Mouse (Mus musculus) heart, adult 2 months (tissue): ENCODE measurements around the gene Ube2v1.

ENCODE experiments used
- CTCF ChIP-seq: fragments of 200-600 bp; IDR thresholded peaks from 2 replicates; pipeline ENCODE4 v1.8.1; 2022; ENCODE audit warnings: antibody characterized with exemption, mild to moderate bottlenecking, moderate library complexity
- EP300 ChIP-seq: fragments of 200-500 bp; IDR thresholded peaks from 2 replicates; pipeline ENCODE4 v1.6.1; 2011; ENCODE audit warnings: low read depth, low read length, control low read depth; ENCODE audit not compliant: insufficient read depth
- POLR2A ChIP-seq: fragments of 200-500 bp; IDR thresholded peaks from 2 replicates; pipeline ENCODE4 v1.6.1; 2011; ENCODE audit warnings: mild to moderate bottlenecking, low read depth, low read length, control low read depth; ENCODE audit not compliant: insufficient read depth

DNA sequence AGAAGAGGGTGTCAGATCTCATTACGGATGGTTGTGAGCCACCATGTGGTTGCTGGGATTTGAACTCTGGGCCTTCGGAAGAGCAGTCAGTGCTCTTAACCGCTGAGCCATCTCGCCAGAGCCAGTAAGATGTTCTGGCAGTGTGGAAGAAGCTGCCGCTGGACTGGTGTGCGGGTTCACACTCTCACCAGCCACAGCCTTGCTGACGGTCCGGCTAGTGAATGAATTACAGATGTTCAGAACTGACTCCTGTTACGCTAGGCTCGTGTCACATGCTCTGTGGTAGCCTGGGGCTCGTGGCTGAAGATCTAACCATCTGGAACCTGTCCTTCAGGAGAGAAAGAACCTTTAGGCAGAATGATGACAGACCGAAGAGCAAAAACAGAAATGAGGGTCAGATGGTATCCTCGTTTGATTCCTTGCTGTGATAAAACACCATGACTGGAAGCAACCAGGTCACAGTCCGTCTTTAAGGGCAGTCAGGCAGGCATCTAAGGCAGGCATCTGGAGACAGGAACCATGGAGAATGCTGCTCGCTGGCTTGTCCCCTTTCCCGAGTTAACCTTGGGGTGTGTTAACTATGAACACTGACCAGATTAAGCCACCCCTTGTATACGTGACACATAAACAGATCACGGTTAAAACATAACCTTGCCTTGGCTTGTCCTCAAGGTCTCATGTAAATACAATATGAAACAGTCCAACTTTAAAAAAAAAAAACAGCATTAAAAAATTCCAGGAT, 34.2 kb upstream of the Ube2v1 start:
- TF ChIP-seq POLR2A: no peak
- no peak for TF ChIP-seq CTCF
- TF ChIP-seq EP300: no peak
